In genomic region chr12:80229010-80229800, GRCm38 (mm10) we compare ENCODE assay signal across 8 mouse cellular contexts. TPM values are rescaled to one million over a fixed set of nuclear protein-coding genes. Genes with fewer than 3 reads are reported as not detected.
DNase-seq lines count a peak whose midpoint lies in the region; ATAC-seq and TF ChIP-seq lines count a peak whose summit lies in the region.

No protein-coding gene starts in this region.

- peaks cover 4% of the 10 kb centered on the region for H3K36me3 ChIP-seq in kidney, embryonic 15.5 days
- 0 out of 2 replicates have a peak, but pooled peaks cover 1% of the 10 kb centered on the region for H3K36me3 ChIP-seq in hindbrain, postnatal 0 days (ENCODE audit: insufficient read depth, low read length)
- no peaks in the 10 kb centered on the region for H3K36me3 ChIP-seq in midbrain, embryonic 14.5 days (ENCODE audit: control insufficient read depth, insufficient read depth, low read length)

- TF ChIP-seq POLR2A in bone marrow macrophage, adult 2 months (IDR thresholded peaks at IDR 0.05; ENCODE audit: borderline replicate concordance, low read depth, low read length), result no peak

- no peak overlapping the region for H3K9ac ChIP-seq in kidney, embryonic 15.5 days
- no peak overlapping the region for H3K9ac ChIP-seq in hindbrain, postnatal 0 days (replicated peaks; ENCODE audit: low read length)
- no peak overlapping the region for H3K9ac ChIP-seq in midbrain, embryonic 14.5 days (replicated peaks; ENCODE audit: low read length)

- DNase-seq in kidney, adult 9 months, result no peak
- DNase-seq in hindbrain, postnatal 0 days (ENCODE audit: low spot score), result no peak
- DNase-seq in midbrain, embryonic 14.5 days, result no peak
- DNase-seq in right cerebral cortex, postnatal 4 days, result no peak
- DNase-seq in ovary, postnatal 14 days (ENCODE audit: low spot score), result no peak
- no peak for DNase-seq in spleen, adult 12 weeks (ENCODE audit: low spot score)

- 34% methylated on average over 5 of the region's 5 CpGs for WGBS in kidney, embryonic 15.5 days
- WGBS in hindbrain, postnatal 0 days, result 60% methylated on average over 5 of the region's 5 CpGs
- 72% methylated on average over 5 of the region's 5 CpGs for WGBS in midbrain, embryonic 14.5 days

- H3K27me3 ChIP-seq in kidney, embryonic 15.5 days, result no peaks in the 10 kb centered on the region
- H3K27me3 ChIP-seq in hindbrain, postnatal 0 days (ENCODE audit: insufficient read depth, low read length), result no peaks in the 10 kb centered on the region
- H3K27me3 ChIP-seq in midbrain, embryonic 14.5 days (ENCODE audit: control insufficient read depth, insufficient read depth, low read length), result no peaks in the 10 kb centered on the region

- peak overlapping the region; percentile 47; the same call in 1 of the 2 replicates for H3K4me2 ChIP-seq in kidney, embryonic 15.5 days
- no peak overlapping the region for H3K4me2 ChIP-seq in hindbrain, postnatal 0 days (ENCODE audit: low read depth, low read length)
- H3K4me2 ChIP-seq in midbrain, embryonic 14.5 days (ENCODE audit: low read length), result no peak overlapping the region

- TF ChIP-seq CTCF in bone marrow macrophage, adult 2 months (IDR thresholded peaks at IDR 0.05; ENCODE audit: low read depth, low read length), result no peak
- TF ChIP-seq CTCF in hindbrain, postnatal 0 days (IDR thresholded peaks at IDR 0.05; ENCODE audit: low read depth), result no peak

- no peak for ATAC-seq in kidney, embryonic 15.5 days (replicated peaks; ENCODE audit: low FRiP score)
- no peak for ATAC-seq in hindbrain, postnatal 0 days
- no peak for ATAC-seq in midbrain, embryonic 14.5 days (ENCODE audit: low FRiP score, low TSS enrichment)

- H3K4me1 ChIP-seq in kidney, embryonic 15.5 days, result peaks cover 74% of the 10 kb centered on the region
- H3K4me1 ChIP-seq in bone marrow macrophage, adult 2 months (ENCODE audit: control insufficient read depth, insufficient read depth, low read length), result peaks cover 48% of the 10 kb centered on the region
- peaks cover 26% of the 10 kb centered on the region for H3K4me1 ChIP-seq in hindbrain, postnatal 0 days (ENCODE audit: insufficient read depth, low read length)
- peaks cover 15% of the 10 kb centered on the region; the same call in 1 of the 2 replicates for H3K4me1 ChIP-seq in midbrain, embryonic 14.5 days (ENCODE audit: control insufficient read depth, insufficient read depth, low read length)

- no peaks in the 10 kb centered on the region for H3K9me3 ChIP-seq in kidney, embryonic 15.5 days (replicated peaks)
- no peaks in the 10 kb centered on the region for H3K9me3 ChIP-seq in hindbrain, postnatal 0 days (ENCODE audit: low read length)
- H3K9me3 ChIP-seq in midbrain, embryonic 14.5 days (ENCODE audit: control insufficient read depth, low read length), result no peaks in the 10 kb centered on the region

- H3K27ac ChIP-seq in kidney, embryonic 15.5 days, result peak overlapping the region; percentile 91
- H3K27ac ChIP-seq in bone marrow macrophage, adult 2 months (ENCODE audit: insufficient read depth, low read depth, low read length), result peak overlapping the region; percentile 87
- peak overlapping the region; percentile 46; the same call in 1 of the 2 replicates for H3K27ac ChIP-seq in hindbrain, postnatal 0 days
- H3K27ac ChIP-seq in midbrain, embryonic 14.5 days (replicated peaks; ENCODE audit: low read depth, low read length), result peak overlapping the region; percentile 58

- no peak overlapping the region for H3K4me3 ChIP-seq in kidney, embryonic 15.5 days (replicated peaks)
- H3K4me3 ChIP-seq in bone marrow macrophage, adult 2 months (ENCODE audit: insufficient read depth, low read length), result peak overlapping the region; percentile 11
- no peak overlapping the region for H3K4me3 ChIP-seq in hindbrain, postnatal 0 days (ENCODE audit: low read length)
- H3K4me3 ChIP-seq in midbrain, embryonic 14.5 days (replicated peaks; ENCODE audit: low read depth, low read length), result no peak overlapping the region

RNA-seq across cellular contexts. Expression of gene Actn1, which starts 31.0 kb away (rescaled TPM):
- polyA plus RNA-seq in kidney, embryonic 15.5 days (2015; fragmentation: Nextera tagmentation; extraction: Ambion mirVana), result 46.0 and 47.6 TPM in 2 replicates
- 60.2 and 62.4 TPM in 2 replicates for polyA plus RNA-seq in bone marrow macrophage, adult 2 months (2012; ENCODE audit: insufficient read depth, insufficient read length, missing spikeins)
- total RNA-seq in hindbrain, postnatal 0 days (2014; rRNA removed), result 18.3 and 22.4 TPM in 2 replicates
- 7.4 and 8.3 TPM in 2 replicates for polyA plus RNA-seq in hindbrain, postnatal 0 days (2015; fragmentation: Nextera tagmentation; extraction: Ambion mirVana)
- 6.2 and 7.9 TPM in 2 replicates for polyA plus RNA-seq in midbrain, embryonic 14.5 days (2014; fragmentation: Nextera tagmentation; extraction: Ambion mirVana)
